Mouse (Mus musculus) heart, embryonic 11.5 days (tissue): ENCODE measurements around the gene Casq1. TPM values are rescaled to one million over a fixed set of nuclear protein-coding genes. Genes with fewer than 3 reads are reported as not detected.
A peak's percentile ranks its signal among the peaks of the same experiment; 100 is the strongest.
"Not testable (repeated sequence)": the region's sequence is repeated elsewhere in the genome, so short reads cannot be mapped to it uniquely, and the experiment has no call there.

Experiments used
- ATAC-seq: fragments of 200-750 bp; cut with Nextera tagmentation; replicated peaks from 2 replicates; pipeline ENCODE4 v1.8.0; 2017; ENCODE audit warnings: moderate library complexity; ENCODE audit not compliant: insufficient number of reproducible peaks, low FRiP score, low TSS enrichment
- H3K27ac ChIP-seq: fragments of 300-500 bp; sonication (generic); 2 replicates; pipeline ENCODE4 v1.5.1; 2014; ENCODE audit warnings: mild to moderate bottlenecking, low read depth, low read length
- H3K27me3 ChIP-seq: fragments of 300-500 bp; sonication (generic); 2 replicates; pipeline ENCODE4 v1.6.1; 2014; ENCODE audit warnings: mild to moderate bottlenecking, low read length, mixed read lengths; ENCODE audit not compliant: control insufficient read depth, insufficient read depth
- H3K36me3 ChIP-seq: fragments of 300-500 bp; sonication (generic); 2 replicates; pipeline ENCODE4 v1.6.1; 2014; ENCODE audit warnings: mild to moderate bottlenecking, low read length, moderate library complexity, mixed read lengths; ENCODE audit not compliant: control insufficient read depth, insufficient read depth
- H3K4me1 ChIP-seq: fragments of 300-500 bp; sonication (generic); 2 replicates; pipeline ENCODE4 v1.6.1; 2014; ENCODE audit warnings: low read length; ENCODE audit not compliant: control insufficient read depth, insufficient read depth
- H3K4me2 ChIP-seq: fragments of 300-500 bp; sonication (generic); 2 replicates; pipeline ENCODE4 v1.6.1; 2014; ENCODE audit warnings: mild to moderate bottlenecking, moderate library complexity
- H3K4me3 ChIP-seq: fragments of 300-500 bp; sonication (generic); 2 replicates; pipeline ENCODE4 v1.5.1; 2014; ENCODE audit warnings: low read depth, low read length
- H3K9ac ChIP-seq: fragments of 300-500 bp; sonication (generic); 2 replicates; pipeline ENCODE4 v1.6.1; 2014; ENCODE audit warnings: mild to moderate bottlenecking, low read depth, low read length, moderate library complexity
- H3K9me3 ChIP-seq: fragments of 300-500 bp; sonication (generic); replicated peaks from 2 replicates; pipeline ENCODE4 v1.6.1; 2016; ENCODE audit warnings: low read length; ENCODE audit not compliant: control insufficient read depth
- WGBS: fragments of 180-500 bp; shearing (Covaris S2); extraction: QIAGEN DNeasy Blood & Tissue Kit; methylation state at CpG from one replicate; pipeline ENCODE4 v1.1.7; 2014; ENCODE audit not compliant: insufficient replicate concordance; 5-methylcytosine and 5-hydroxymethylcytosine counted together
- polyA plus RNA-seq: library from polyadenylated mRNA; unstranded; fragments of >200 nt; fragmentation: Nextera tagmentation; extraction: Ambion mirVana; gene quantifications from 2 replicates; pipeline ENCODE4 v1.2.1, GENCODE M21; 2014

The Casq1 gene
- polyA plus RNA-seq: 205 and 230 TPM in 2 replicates

GRCm38 (mm10) chr1:172219451-172220406, at the start of gene Casq1:
Gene Casq1, minus strand, starts transcription at chr1:172219868.
- H3K4me2 ChIP-seq: peak within 1 kb of the TSS; percentile 49
- H3K4me3 ChIP-seq: peak within 1 kb of the TSS; percentile 23
- H3K9ac ChIP-seq: peak within 1 kb of the TSS; percentile 59
- H3K27ac ChIP-seq: peak within 1 kb of the TSS; percentile 91
- no peaks in the 10 kb centered on the region for H3K36me3 ChIP-seq
- H3K27me3 ChIP-seq: no peaks in the 10 kb centered on the region
- no peaks in the 10 kb centered on the region for H3K9me3 ChIP-seq
- H3K4me1 ChIP-seq: peaks cover 50% of the 10 kb centered on the region
- ATAC-seq: peak; percentile 27; the same call in 1 of the 2 replicates
- 60% methylated on average over 19 of the region's 19 CpGs for WGBS

DNA sequence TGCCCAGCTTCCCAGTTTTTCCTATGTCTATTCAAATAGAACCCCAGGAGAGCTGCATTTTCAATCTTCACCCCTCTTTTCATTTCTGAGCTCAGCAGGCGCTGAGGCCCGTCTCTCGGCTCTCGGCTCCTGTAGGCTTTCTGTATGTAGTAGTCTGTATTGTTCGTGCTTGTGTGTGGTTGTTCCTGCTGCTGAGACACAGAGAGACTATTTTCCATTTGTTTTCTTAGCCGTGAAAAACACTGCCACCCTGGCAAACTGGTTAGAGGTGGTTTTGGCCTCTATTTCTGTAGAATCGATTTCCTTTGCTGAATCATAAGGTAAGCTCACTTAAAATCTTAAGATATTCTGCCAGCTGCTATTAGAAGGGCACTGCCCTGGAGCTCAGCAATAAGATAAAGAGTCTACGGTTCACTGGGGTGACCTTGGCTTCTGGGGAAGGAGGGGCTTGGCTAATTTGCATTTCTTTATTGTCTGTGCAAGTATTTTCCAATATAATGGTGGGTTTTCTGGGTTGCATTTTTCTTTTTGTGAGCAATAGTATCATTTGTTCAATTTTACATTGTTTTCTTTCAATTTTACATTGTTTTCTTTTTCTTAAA, 41.9 kb upstream of the Casq1 start, which contains the start of gene Igsf8:
TSS of gene Igsf8 (plus strand) at position 165 of the 602 bp plus-strand sequence.
- no peak within 1 kb of the TSS for H3K4me3 ChIP-seq
- ATAC-seq: no peak
- no peaks in the 10 kb centered on the region for H3K9me3 ChIP-seq
- 65% methylated on average over 8 of the region's 8 CpGs for WGBS
- H3K4me1 ChIP-seq: peaks cover 4% of the 10 kb centered on the region; the same call in 1 of the 2 replicates
- H3K27ac ChIP-seq: peak within 1 kb of the TSS; percentile 46; the same call in 1 of the 2 replicates
- H3K27me3 ChIP-seq: no peaks in the 10 kb centered on the region
- no peak within 1 kb of the TSS for H3K4me2 ChIP-seq
- no peak within 1 kb of the TSS for H3K9ac ChIP-seq
- H3K36me3 ChIP-seq: no peaks in the 10 kb centered on the region; the same call in 1 of the 2 replicates

DNA sequence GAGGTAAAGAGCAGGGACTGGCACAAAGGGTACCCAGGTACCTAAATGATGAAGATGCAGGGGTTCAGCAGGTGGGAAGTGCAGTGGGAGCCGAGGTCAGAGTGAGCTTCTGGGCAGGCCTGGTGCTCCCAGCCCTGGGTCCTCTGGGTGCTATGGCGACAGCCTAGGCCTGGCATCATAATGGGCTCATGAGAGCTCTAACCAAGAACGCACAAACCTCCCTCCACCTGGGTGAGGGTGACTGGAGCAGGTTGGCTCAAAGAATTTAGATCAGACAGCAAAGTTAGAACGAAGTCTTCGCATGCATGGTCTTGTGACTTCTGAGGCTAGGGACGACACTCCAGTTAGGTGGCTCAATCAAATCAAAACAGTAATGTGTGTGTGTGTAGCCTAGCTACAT, 38.6 kb upstream of the Casq1 start, which contains the start of gene Atp1a4:
TSS of gene Atp1a4 (minus strand) at position 101 of the 400 bp plus-strand sequence.
- H3K9me3 ChIP-seq: no peaks in the 10 kb centered on the region
- no peak within 1 kb of the TSS for H3K9ac ChIP-seq
- peaks cover 4% of the 10 kb centered on the region; the same call in 1 of the 2 replicates for H3K4me1 ChIP-seq
- H3K4me2 ChIP-seq: no peak within 1 kb of the TSS
- H3K36me3 ChIP-seq: no peaks in the 10 kb centered on the region; the same call in 1 of the 2 replicates
- no peak within 1 kb of the TSS for H3K4me3 ChIP-seq
- no peak within 1 kb of the TSS for H3K27ac ChIP-seq
- 82% methylated on average over 6 of the region's 6 CpGs for WGBS
- ATAC-seq: no peak
- no peaks in the 10 kb centered on the region for H3K27me3 ChIP-seq

GRCm38 (mm10) chr1:172247679-172248078, 28.0 kb upstream of the Casq1 start:
- Histone ChIP-seq H3K36me3 (no peaks in the 10 kb centered on the region), H3K27me3 (0 out of 2 replicates have a peak, but pooled peaks cover 5% of the 10 kb centered on the region), H3K4me3 (no peak overlapping the region), H3K9me3 (no peaks in the 10 kb centered on the region), H3K4me1 (peaks cover 16% of the 10 kb centered on the region), H3K27ac (no peak overlapping the region), H3K4me2 (no peak overlapping the region), H3K9ac (no peak overlapping the region)
- WGBS: 42% methylated on average over 2 of the region's 2 CpGs
- no peak for ATAC-seq

- Histone ChIP-seq H3K36me3 (no peaks in the 10 kb centered on the region), H3K9ac (no peak overlapping the region), H3K4me1 (peaks cover 20% of the 10 kb centered on the region), H3K4me2 (no peak overlapping the region), H3K4me3 (no peak overlapping the region), H3K9me3 (no peaks in the 10 kb centered on the region), H3K27me3 (0 out of 2 replicates have a peak, but pooled peaks cover 5% of the 10 kb centered on the region), H3K27ac (no peak overlapping the region)
- WGBS: 67% methylated on average over 4 of the region's 4 CpGs
- no peak for ATAC-seq
Measured at GRCm38 (mm10) chr1:172247216-172247615, 27.5 kb upstream of the Casq1 start.

- Histone ChIP-seq H3K9ac (0 out of 2 replicates have a peak overlapping the region, but pooled peaks have one; percentile 10), H3K4me2 (peak overlapping the region; percentile 56), H3K4me3 (peak overlapping the region; percentile 23; the same call in 1 of the 2 replicates), H3K4me1 (peaks cover 20% of the 10 kb centered on the region)
- H3K36me3 ChIP-seq, H3K9me3 ChIP-seq, H3K27ac ChIP-seq, ATAC-seq, H3K27me3 ChIP-seq: not testable (repeated sequence)
- 26% methylated on average over 23 of the region's 23 CpGs for WGBS
Measured at GRCm38 (mm10) chr1:172244645-172245044, 25.0 kb upstream of the Casq1 start.

DNA sequence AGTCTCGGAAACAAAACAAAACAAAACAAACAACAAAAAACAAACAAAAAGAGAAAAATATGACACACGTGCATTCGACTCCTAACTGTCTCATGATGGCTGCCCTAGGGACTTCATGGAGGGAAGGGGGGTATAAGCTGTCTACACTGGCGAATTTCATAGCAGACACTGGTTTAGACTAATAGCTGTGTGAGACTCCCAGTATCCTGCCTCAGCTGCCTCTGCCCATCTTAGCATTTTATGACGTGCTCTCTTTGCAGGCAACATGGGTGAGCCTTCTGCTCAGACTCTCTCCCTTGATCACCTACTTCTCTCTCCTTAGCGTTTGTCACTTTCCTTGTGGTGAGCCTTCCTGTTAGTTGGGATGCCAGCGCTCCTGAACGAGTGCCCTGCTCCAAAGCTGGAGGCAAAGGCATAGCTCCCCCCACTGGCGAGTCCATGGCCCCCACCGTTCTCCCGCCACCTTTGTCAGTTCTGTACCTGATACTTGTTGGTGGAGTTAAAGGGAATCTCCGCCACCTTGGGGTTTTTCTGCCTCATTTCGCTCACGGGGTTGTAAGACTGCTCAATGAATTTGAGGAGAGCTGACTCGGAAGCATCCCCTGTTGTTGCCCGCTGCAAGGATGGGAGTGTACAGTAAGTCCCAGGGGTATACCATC, 24.0 kb upstream of the Casq1 start:
- WGBS: 22% methylated on average over 16 of the region's 16 CpGs
- Histone ChIP-seq H3K36me3 (no peaks in the 10 kb centered on the region), H3K27me3 (0 out of 2 replicates have a peak, but pooled peaks cover 5% of the 10 kb centered on the region), H3K4me1 (peaks cover 20% of the 10 kb centered on the region), H3K9ac (peak overlapping the region; percentile 46; the same call in 1 of the 2 replicates), H3K4me3 (peak overlapping the region; percentile 23), H3K4me2 (peak overlapping the region; percentile 56), H3K27ac (peak overlapping the region; percentile 84; the same call in 1 of the 2 replicates), H3K9me3 (no peaks in the 10 kb centered on the region)
- ATAC-seq: no peak

GRCm38 (mm10) chr1:172242401-172242800, 22.7 kb upstream of the Casq1 start:
- peak; percentile 55; the same call in 1 of the 2 replicates for ATAC-seq
- peak overlapping the region; percentile 84 for H3K27ac ChIP-seq

More at GRCm38 (mm10) chr1:172242401-172242800, 22.7 kb upstream of the Casq1 start:
- Histone ChIP-seq H3K4me2 (no peak overlapping the region), H3K9me3 (no peaks in the 10 kb centered on the region), H3K27me3 (0 out of 2 replicates have a peak, but pooled peaks cover 5% of the 10 kb centered on the region), H3K4me3 (no peak overlapping the region), H3K36me3 (no peaks in the 10 kb centered on the region), H3K4me1 (peaks cover 20% of the 10 kb centered on the region), H3K9ac (no peak overlapping the region)
- 40% methylated on average over 2 of the region's 2 CpGs for WGBS
